Mouse (Mus musculus) heart, adult 2 months (tissue): ENCODE measurements at regions not wholly inside any gene's neighbourhood (a gene's known extent, or its start where the extent isn't known, plus 50 kb on each side); places are given as distances from the start of the nearest gene placed in this dataset.

Experiments
- CTCF ChIP-seq: fragments of 200-600 bp; IDR thresholded peaks from 2 replicates; pipeline ENCODE4 v1.8.1; 2022; ENCODE audit warnings: antibody characterized with exemption, mild to moderate bottlenecking, moderate library complexity
- EP300 ChIP-seq: fragments of 200-500 bp; IDR thresholded peaks from 2 replicates; pipeline ENCODE4 v1.6.1; 2011; ENCODE audit warnings: low read depth, low read length, control low read depth; ENCODE audit not compliant: insufficient read depth
- POLR2A ChIP-seq: fragments of 200-500 bp; IDR thresholded peaks from 2 replicates; pipeline ENCODE4 v1.6.1; 2011; ENCODE audit warnings: mild to moderate bottlenecking, low read depth, low read length, control low read depth; ENCODE audit not compliant: insufficient read depth

DNA sequence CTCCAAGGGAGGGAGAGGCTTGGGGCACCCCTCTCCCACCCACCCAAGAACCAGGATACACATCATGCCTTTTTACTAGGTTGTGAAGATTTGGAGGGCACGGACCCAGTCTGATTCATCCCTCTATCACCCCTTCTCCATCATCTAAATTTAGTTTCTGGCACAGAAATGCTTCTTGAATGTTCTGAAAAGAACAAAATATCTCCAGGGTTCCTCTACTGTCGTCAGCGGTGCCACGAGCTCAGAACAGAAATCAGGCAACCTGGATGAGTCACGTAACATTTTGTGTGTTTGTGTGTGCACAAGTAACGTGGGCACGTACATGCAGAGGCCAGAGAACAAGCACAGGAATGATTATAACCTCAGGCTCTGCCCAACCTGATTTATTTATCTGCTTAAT, 99.1 kb upstream of the Mkln1 start:
- TF ChIP-seq POLR2A (no peak), CTCF (no peak), EP300 (no peak)
